Mouse (Mus musculus) cerebellum, adult 8-10 months (tissue): ENCODE data around the gene Cytip.
"Not testable (repeated sequence)": the region's sequence is repeated elsewhere in the genome, so short reads cannot be mapped to it uniquely, and the experiment has no call there.

ENCODE experiments used
- DNase-seq: peaks from one replicate; pipeline ENCODE4 v3.0.0; 2022

Gene Cytip

DNA sequence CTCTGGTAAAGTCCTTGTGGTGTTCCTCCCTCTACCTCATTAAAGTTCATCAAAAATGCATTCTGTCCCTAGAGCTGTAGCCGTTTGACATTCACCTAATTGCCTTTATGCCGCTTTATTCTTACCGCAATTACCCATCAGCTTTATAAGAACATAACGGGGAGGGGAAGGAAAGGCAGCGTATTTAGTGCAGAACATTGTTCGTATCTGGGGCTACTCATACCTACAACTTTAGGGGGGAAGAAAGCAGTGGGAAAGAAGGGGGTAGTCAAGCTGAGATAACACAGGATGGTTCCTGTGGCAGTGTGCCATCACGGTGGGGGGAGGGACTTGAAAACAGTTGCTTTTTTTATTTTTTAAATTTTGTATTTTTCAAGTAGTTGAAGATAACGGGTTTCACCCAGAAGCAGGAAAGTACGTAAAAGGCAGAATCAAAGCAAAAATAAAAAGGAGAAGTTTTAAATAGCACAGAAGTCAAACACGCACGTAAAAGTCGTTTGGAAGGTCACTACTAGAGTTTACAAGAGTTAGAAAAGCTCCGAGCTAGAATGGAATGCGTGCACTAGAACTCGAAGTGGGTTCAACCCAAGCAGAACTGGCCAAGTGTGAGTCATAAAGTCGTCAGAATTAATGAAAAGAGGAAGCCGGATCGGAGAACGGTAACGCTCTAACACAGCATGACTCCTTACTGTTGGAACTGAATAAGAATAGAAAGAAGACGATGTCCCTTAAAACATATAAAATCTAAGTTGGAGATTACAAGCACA, 34.6 kb downstream of the Cytip start:
- no peak for DNase-seq

DNA sequence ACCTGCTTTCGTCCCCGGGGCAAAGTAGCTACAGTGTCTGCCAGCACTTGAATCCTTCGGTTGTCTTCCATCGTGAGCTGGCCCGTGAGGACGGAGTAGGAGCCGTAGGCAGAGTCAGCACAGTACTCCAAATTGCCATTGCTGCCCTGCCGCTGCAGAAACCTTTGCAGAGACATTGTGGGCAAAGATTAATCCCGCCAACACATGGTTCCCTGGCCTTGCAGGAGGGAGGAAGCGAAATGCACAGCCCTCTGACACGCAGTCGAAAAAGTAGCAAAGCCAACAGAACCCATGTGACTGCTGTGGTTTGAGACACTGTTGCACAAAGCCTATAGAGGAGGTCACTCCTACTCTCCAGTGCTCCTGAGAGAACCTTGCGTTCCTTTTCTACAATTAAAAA, 35.5 kb downstream of the Cytip start:
- no peak for DNase-seq

DNA sequence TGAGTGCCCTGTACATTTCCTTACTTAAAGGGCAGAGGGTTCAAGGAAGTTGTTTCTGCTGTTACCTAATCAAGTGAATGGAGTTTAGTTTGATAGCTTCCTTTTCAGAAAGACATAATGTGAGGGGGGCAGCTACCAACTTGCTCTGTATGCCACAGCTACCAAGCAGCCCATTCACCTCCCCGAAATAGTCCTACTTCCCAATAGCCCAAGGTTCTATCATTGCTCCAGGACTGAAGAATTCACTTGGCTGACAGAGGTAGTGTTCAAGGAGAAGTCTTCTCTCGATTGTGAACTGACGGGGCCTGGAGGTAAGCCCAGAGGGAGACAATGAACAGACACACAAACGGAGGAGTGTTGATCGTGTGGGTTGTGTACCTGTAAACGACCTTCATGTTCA, 36.2 kb downstream of the Cytip start:
- no peak for DNase-seq

DNA sequence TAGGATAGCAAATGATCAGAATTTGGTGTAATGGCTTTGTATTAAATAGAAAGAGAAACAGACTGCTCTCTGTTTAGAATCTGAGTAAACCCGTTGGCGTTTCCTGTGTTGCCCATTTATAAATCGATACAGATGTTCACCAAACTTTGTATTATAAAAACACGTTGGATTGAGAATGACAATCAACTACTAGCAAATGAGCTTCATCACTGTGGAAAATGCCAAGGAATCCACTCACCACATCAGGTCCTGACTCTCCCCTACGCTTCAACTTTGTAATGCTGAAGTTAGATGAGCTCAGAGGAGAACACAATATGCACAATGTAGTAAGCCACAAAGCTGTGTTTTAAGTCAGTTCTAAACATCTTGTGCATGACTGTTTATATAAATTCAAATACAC, 36.8 kb downstream of the Cytip start:
- no peak for DNase-seq

DNA sequence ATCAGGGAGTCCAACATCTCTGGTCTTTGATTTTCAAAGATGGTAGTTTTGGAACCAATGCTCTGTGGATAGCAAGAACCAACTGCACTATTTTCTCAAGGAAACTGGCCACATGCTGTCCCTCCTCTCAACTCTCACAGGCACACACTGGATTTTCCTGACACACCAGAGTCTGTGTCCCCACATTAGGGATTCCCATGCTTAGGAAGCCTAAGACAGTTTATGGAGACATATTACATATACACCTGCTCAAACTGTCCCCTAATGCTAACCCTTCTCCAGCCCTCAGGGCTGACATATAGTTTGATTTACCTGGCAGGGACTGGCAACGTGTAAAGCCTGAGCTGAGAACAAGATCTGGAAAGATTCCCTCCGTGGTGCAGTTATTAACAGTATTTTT, 37.2 kb downstream of the Cytip start:
- no peak for DNase-seq

DNA sequence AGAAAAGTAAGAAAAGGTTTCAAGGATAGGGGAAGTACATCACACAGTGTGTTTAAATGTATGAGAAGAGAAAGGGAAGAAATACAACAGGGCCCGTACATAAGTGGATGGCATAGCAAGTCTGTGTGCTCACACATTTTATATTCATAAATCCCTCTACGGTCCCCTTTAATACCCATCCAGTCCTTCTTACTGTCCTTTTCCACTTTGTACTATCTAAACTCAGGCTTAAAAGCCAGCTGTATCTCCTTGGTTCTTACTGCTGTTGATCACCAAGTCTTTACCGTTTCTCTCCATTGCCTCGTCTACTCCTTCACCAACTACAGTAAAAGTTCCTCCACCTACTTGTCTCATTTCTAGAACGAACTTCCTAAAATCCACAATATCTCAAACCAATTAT, 37.9 kb downstream of the Cytip start:
- no peak for DNase-seq

DNA sequence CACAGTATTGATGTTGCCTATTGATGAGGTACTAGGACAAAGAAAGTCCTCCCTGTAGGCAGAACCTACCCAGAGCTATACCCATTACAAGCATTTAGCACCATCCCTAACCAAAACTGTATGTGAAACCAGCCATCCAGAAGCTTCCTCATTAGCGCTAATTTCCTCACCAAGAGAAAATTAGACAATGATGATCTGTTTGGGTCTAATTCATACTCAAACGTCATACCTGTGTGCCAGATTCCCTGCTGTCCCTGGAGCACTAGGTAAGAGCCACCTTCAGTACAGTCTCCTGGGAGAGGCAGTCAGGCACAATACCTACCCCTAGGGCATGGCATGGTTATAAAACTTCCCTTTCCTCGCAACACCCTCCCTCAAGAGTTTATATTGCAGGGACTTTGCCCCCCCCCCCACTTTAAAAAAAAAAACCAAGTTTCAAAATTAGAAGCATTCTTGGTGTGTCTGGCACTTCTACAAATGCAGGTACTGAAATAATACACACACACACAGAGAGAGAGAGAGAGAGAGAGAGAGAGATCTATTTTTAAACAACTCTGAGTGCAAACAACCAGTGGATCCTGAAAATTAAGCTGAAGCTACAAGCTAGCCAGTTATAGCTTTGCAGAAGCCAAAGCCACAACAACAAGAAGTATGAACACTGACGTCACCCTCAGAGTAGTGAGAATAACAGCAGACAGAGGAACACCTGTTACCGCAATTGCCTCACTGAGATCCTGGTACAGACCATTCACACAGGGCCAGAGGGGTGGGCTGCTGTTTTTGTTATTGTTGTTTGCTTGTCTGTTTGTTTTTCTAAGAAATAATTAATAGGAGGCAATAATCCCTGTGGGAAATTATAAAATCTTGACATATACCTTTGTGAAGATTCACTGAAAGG, 38.6 kb downstream of the Cytip start:
- DNase-seq: no peak

DNA sequence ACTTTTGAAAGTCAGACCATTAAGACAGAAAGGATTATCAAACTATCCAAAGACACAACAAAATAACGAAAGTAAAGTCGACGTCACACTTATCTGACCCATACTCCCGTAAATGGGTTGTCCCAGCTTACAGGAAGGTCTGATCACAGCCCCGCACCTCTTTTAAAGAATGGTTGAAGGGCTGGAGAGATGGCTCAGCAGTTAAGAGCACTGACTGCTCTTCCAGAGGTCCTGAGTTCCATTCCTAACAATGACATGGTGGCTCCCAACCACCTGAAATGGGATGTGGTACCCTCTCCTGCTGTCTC, 39.3 kb downstream of the Cytip start:
- no peak for DNase-seq

DNA sequence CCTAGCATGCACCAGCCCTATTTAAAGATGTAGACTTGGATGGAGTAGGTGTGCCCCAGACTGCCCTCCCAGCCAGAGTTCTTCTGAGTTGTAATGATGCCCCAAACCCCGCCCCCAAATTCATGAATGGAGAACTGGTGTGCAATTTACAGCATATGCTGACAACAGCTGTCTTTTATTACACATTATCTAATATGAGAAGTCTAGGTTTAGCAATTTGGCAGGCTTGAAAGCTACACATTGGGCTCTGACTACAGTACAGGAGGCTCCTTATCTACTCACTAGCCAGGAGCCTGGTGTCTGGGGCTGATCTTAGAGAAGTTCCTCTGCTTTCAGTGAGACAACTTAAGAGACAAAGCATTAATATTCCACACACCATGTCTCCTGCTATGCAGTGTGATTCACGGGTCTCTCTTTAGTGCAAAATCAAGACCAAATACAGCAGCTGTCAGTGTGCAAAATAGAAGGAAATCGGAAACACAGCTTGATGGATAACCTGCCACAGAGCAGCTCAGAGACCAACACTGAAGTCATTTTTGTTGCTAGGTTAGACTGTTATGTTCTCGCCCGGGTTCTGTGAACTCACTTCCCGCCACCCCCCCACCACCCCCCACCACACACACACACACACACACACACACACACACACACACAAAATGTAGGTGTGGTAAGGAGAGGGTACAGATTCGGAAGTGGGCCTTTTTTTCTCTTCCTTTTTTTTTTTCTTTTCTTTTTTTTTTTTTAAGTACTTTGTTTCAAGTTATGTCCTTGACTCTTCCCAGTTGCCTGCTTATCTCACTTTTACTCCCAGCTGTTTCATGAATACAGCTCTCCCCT, 39.8 kb downstream of the Cytip start:
- DNase-seq: no peak

DNA sequence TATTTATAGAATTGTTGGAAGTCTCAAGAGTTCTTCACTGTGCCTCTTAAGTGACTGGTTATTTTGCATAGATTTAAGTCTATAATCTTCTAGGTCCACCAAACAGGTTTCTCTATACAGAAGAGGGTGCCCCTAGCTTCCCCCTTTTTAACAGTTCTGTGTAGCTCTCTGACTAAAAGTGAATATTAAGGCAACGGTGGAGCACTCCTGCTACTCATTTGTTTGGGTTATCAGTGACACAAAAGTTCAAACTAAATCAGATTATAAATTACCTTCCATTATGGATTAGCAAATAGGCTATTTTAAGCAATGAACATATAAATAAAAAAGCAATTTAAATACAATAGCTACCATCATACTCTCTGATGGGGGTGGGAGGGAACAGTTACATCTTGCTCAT, 40.8 kb downstream of the Cytip start:
- no peak for DNase-seq

DNA sequence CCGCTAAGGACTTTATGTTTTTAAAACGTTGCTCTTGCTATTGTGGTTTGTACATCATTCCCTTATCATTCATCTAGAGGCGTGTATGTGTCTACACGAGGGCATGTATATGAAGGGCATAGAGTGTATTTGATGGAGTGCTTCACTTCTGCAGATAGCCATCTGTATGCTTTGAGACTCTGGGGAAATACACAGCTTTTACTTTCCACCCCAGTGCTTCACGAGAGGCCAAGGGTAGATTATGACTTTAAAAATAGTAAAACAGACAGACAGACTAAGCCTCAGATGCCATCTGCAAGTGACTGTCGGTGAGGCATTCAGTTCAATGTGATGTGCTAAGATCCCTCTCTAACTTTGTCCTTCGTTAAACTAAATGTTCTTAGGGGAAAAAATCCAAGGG, 41.6 kb downstream of the Cytip start:
- DNase-seq: no peak

DNA sequence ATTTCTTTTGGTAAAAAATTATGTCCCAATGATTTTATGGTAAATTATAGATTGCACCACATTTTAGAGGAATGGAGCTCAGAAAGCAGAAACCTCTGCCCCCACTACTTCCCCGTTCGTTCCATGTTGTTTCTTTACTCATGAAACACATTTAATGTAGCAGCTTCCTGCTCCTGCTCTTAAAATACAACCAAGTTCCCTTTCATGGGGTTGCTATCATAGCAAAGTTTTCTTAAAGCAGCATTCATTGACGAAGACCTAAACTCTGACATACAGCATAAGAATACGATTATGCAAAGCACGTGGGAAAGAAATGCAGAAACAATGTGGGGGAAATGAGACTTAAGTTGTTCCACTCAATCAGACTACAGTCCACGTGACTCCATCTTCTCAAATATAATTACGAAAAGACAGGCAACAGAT, 45.3 kb downstream of the Cytip start:
- DNase-seq: no peak

DNA sequence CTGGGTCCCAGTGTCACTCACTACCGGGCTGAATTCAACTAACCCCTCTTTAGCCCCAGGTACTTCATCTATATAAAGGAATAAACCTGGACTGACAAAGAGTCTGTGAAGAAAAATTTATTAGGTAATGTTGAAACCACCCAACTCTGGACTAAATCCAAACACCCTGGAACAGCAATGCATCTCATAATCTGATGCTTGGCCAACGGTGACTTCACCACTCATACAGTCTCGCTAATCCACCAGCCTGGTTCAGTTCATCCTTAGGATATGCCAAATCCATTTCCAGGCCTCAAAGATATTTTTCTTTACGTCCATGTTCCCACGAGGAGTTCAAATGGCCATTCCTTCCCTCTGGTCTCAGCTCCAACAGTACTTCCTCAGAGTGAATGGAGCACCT, 48.8 kb downstream of the Cytip start:
- no peak for DNase-seq

DNA sequence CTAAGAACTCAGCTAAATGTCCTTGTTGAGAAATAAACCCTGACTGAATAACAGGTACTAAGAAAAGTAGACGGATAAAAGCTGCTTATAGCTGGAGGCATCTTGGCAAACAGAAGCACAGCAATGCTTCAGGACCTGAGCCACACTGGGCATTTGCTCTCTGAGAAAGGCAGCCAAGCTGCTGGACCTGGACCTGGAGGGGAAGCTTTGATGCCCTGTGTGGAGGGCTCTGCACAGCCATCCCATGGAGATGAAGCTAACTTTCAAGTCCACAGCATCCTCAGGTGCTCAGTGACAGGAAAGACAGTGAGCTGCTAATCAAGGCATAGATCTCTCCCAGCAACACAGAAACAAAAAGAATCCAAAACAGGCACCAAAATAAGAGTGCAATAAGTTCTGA, 54.8 kb downstream of the Cytip start:
- DNase-seq: peak; percentile 64

DNA sequence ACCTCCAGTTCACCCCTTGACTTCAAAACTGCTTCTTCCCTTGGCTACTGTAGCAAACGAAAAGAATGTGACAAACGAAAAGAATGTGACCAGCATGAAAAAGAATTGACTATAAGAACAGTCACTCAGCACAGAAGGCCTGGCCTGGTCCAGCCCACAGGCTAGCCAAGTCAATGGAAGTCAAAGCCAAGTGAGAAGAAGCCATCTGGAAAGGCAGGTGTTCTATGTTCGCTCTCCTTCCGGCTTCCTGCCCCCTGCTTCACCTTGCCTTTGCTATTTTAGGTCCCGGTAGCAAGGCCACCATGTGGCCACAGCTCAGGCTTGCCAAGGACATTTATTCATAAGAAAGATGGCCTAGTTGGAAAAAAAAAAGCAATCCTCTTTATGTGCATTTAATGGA, 56.7 kb downstream of the Cytip start:
- peak; percentile 92 for DNase-seq

DNA sequence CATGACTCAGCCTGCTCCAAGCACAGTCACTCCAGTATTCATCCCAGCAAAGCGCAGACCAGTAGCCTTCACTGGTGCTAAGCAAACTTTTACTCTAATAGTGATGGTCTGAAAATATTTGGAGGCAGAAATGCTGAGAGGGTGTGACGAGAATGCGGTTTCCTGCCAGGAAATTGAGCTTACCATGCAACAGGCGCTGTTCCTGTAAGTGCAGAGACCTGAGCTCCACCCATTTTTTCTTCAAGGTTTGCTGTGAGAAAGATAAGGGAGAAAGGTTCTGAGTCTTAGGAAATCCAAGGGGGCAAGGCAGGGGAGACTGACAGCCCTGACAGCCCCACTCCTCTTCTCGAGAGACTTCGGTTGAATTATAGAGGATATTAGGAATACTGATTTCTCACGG, 57.7 kb downstream of the Cytip start:
- DNase-seq: no peak

DNA sequence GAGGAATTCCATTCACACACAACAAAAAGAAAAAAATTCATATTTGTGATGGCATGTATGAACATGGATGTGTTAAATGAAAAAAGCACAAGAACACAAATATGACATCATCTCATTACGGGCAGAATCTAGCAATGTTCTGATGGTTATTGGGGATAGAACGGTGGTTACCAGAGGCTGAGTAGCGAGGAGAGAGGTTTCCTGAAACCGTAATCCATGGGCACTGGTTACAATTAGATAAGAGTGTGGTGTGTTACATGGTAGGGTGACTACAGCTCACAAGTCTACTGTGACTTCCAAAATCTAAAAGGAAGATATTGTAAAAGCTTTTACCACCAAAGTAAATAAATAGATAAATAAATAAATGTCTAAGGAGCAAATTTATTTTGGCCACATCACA, 58.8 kb downstream of the Cytip start:
- DNase-seq: no peak

DNA sequence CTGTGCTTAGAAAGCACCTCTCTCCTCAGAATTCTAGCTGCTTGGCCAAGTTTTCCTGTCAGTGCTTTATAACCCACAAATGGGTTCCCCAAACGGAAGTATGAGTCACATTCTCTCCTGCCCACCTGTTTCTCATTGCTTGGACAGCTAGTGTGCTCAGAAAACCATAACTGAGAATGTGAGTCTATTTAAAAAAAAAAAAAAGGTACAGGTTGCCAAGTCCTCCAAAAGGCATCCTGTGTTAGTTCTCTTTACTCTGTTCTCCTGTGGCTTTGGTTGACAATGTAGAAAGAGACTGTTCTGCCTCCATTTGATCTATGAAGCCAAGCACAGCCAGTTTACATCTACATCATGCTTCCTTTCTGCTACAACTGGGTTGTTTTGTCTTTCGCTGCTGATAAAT, 60.3 kb downstream of the Cytip start:
- DNase-seq: peak; percentile 48

DNA sequence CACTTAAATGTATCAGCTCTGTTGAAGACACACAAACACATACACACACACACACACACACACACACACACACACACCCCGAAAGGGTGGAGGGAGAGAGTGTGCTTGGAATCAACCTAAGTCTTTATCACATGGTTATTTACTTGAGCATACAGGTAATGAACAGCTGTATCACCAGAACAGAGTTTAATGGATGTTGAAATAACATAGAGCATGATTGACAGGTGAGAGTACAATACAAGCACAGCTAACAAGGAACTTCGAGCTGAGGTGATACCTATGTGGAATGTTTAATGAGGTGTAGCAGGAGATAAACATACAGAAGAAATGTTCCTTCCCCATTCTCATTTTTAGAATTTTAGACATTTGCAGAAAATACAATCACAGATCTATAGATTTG, 62.7 kb downstream of the Cytip start:
- no peak for DNase-seq

DNA sequence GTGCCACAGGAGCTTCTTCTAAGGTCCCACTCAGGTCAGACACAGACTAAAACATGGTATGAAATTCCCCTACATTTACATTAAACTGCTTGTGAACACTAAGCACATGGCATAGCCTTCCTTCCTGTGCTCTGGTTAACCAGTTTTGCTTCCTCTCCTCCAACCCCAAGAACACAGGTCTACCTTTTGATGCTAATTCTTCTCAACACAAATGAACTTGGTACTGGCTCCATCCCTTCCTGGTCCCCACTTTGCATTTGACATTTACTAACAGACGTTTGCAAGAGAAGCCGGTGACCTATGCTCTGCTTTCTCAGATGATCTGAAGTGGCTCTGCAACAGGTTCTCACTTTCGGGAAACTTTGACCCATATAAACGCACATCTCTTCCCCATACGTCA, 65.4 kb downstream of the Cytip start:
- no peak for DNase-seq

DNA sequence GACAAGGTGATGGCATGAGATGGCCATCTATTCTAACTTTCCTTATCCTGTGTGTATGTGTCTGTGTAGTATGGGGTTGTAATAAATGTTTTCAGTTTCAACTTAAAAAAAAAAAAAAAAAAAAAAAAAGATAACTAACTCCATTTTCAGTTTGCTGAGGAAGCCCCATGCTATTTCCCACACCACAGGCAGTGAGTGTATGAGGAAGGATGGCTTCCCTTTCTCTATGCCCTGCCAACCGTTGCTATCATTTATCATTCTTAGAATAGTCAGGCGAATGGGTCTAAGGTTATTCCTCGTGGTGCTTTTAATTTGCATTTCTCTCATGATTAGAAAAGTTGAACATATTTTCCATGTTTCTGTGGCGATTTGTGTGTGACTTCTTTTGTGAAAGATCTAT, 84.2 kb downstream of the Cytip start:
- DNase-seq: no peak

DNA sequence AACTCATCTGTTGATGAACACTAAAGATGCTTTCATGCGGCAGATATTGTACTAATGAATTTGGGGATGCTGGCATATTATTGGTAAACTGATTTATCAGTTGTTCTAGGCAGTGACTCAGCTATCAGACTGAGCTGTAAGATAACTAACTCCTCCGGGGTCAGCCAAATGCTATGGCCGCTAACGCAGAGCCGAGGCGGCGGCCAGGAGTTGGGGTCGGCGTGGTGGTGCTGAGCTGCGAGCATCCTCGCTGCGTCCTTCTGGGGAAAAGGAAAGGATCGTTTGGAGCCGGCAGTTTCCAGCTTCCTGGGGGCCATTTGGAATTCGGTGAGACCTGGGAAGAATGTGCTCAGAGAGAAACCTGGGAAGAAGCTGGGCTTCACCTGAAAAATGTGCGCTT, 87.4 kb downstream of the Cytip start:
- not testable (repeated sequence) for DNase-seq

DNA sequence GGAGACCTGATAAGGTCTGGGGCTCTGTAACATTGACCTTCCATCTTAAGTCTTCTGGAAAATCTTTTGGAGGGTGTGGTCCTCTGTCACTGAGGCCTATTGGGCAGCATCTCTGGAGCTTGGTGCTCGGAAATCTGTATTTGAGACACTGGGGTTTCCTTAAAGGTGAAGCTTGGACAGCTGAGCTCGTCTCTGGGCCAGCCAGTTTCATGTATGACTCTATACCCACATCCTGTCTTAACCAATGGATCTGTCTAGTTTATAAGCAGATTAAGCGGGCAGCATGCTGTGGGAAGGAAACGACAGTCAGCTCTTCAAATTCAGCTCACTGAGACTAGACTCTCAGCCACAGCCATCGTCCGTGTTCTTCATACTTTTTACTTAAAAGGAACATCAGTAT, 88.3 kb downstream of the Cytip start:
- DNase-seq: no peak

DNA sequence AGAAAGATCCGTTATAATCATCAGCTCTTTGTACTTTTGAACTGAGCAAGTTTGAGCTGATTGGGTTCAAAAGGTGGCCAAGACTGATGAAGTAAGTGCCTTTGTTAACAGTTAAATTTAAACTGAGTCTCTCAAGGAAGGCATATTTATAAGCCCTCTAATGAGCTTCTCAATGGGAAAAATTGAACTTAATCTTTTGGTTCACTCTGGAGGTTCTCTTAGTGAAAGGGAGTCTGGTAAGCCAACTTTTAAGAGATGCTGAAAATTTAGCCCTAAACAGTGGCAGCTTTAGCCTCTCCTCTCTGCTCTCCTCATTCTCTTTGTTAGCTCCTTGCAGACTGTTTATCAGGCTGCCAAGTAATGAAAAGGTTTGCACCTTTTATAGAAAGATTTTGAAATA, 100.5 kb downstream of the Cytip start:
- DNase-seq: no peak
